Mouse (Mus musculus) embryonic facial prominence, embryonic 15.5 days (tissue): ENCODE results near the gene Entpd3. TPM values are rescaled to one million over a fixed set of nuclear protein-coding genes. Genes with fewer than 3 reads are reported as not detected.

ENCODE experiments used
- ATAC-seq: fragments of 200-750 bp; cut with Nextera tagmentation; 2 replicates; pipeline ENCODE4 v1.8.0; 2017; ENCODE audit warnings: low read depth, moderate TSS enrichment; ENCODE audit not compliant: insufficient number of reproducible peaks, low FRiP score, low TSS enrichment
- H3K27ac ChIP-seq: fragments of 300-500 bp; sonication (generic); replicated peaks from 2 replicates; pipeline ENCODE4 v1.5.1; 2015; ENCODE audit warnings: mild to moderate bottlenecking, inconsistent platforms
- H3K27me3 ChIP-seq: fragments of 300-500 bp; sonication (generic); 2 replicates; pipeline ENCODE4 v1.6.1; 2015; ENCODE audit warnings: inconsistent platforms
- H3K36me3 ChIP-seq: fragments of 300-500 bp; sonication (generic); 2 replicates; pipeline ENCODE4 v1.6.1; 2015; ENCODE audit warnings: mild to moderate bottlenecking, inconsistent platforms
- H3K4me1 ChIP-seq: fragments of 300-500 bp; sonication (generic); 2 replicates; pipeline ENCODE4 v1.6.1; 2015; ENCODE audit warnings: inconsistent platforms
- H3K4me2 ChIP-seq: fragments of 300-500 bp; sonication (generic); replicated peaks from 2 replicates; pipeline ENCODE4 v1.6.1; 2015; ENCODE audit warnings: mild to moderate bottlenecking, inconsistent platforms
- H3K4me3 ChIP-seq: fragments of 300-500 bp; sonication (generic); replicated peaks from 2 replicates; pipeline ENCODE4 v1.5.1; 2015; ENCODE audit warnings: mild to moderate bottlenecking, inconsistent platforms
- H3K9ac ChIP-seq: fragments of 300-500 bp; sonication (generic); 2 replicates; pipeline ENCODE4 v1.6.1; 2015; ENCODE audit warnings: inconsistent platforms
- H3K9me3 ChIP-seq: fragments of 300-500 bp; sonication (generic); replicated peaks from 2 replicates; pipeline ENCODE4 v1.6.1; 2016; ENCODE audit warnings: inconsistent platforms
- WGBS: fragments of 180-500 bp; shearing (Covaris S2); methylation state at CpG from one replicate; pipeline ENCODE4 v1.1.7; 2015; 5-methylcytosine and 5-hydroxymethylcytosine counted together
- polyA plus RNA-seq: library from polyadenylated mRNA; unstranded; fragments of >200 nt; fragmentation: Nextera tagmentation; extraction: Ambion mirVana; gene quantifications from 2 replicates; pipeline ENCODE4 v1.2.1, GENCODE M21; 2015

The Entpd3 gene
- polyA plus RNA-seq, 1 experiment from 2014 or later = 6.6 TPM

- H3K36me3 ChIP-seq = no peaks in the 10 kb centered on the region
Observed at GRCm38 (mm10) chr9:120511781-120512180, 27.8 kb upstream of the Entpd3 start.

GRCm38 (mm10) chr9:120516720-120517119 is 22.9 kb upstream of the Entpd3 start:
- 72% methylated on average over 8 of the region's 8 CpGs for WGBS
- no peaks in the 10 kb centered on the region for H3K27me3 ChIP-seq
- H3K9me3 ChIP-seq = no peaks in the 10 kb centered on the region
- H3K4me3 ChIP-seq = no peak overlapping the region
- H3K36me3 ChIP-seq = no peaks in the 10 kb centered on the region
- no peak overlapping the region for H3K4me2 ChIP-seq
- ATAC-seq = no peak
- H3K4me1 ChIP-seq = no peaks in the 10 kb centered on the region
- no peak overlapping the region for H3K9ac ChIP-seq
- H3K27ac ChIP-seq = no peak overlapping the region

More at GRCm38 (mm10) chr9:120511781-120512180, 27.8 kb upstream of the Entpd3 start:
- Histone ChIP-seq H3K4me1 (no peaks in the 10 kb centered on the region), H3K9ac (no peak overlapping the region), H3K4me3 (no peak overlapping the region), H3K9me3 (no peaks in the 10 kb centered on the region), H3K27me3 (no peaks in the 10 kb centered on the region), H3K27ac (no peak overlapping the region), H3K4me2 (no peak overlapping the region)
- 68% methylated on average over 3 of the region's 3 CpGs for WGBS
- ATAC-seq = no peak

GRCm38 (mm10) chr9:120518946-120519345 is 20.7 kb upstream of the Entpd3 start:
- WGBS = 70% methylated on average over 3 of the region's 3 CpGs
- ATAC-seq = no peak
- Histone ChIP-seq H3K9ac (no peak overlapping the region), H3K4me3 (no peak overlapping the region), H3K36me3 (no peaks in the 10 kb centered on the region), H3K27ac (no peak overlapping the region), H3K4me1 (no peaks in the 10 kb centered on the region), H3K9me3 (no peaks in the 10 kb centered on the region), H3K27me3 (no peaks in the 10 kb centered on the region), H3K4me2 (no peak overlapping the region)

- H3K9me3 ChIP-seq = no peaks in the 10 kb centered on the region
- H3K9ac ChIP-seq = no peak overlapping the region
- H3K36me3 ChIP-seq = no peaks in the 10 kb centered on the region
- no peak for ATAC-seq
- H3K27ac ChIP-seq = no peak overlapping the region
- 38% methylated on average over 19 of the region's 19 CpGs for WGBS
- no peak overlapping the region for H3K4me3 ChIP-seq
- no peak overlapping the region for H3K4me2 ChIP-seq
- H3K27me3 ChIP-seq = no peaks in the 10 kb centered on the region
- H3K4me1 ChIP-seq = no peaks in the 10 kb centered on the region
Observed at GRCm38 (mm10) chr9:120519469-120520125, 20.0 kb upstream of the Entpd3 start.

- Histone ChIP-seq H3K9me3 (no peaks in the 10 kb centered on the region), H3K4me3 (no peak overlapping the region), H3K27me3 (no peaks in the 10 kb centered on the region), H3K4me1 (no peaks in the 10 kb centered on the region), H3K27ac (no peak overlapping the region), H3K9ac (no peak overlapping the region), H3K4me2 (no peak overlapping the region), H3K36me3 (no peaks in the 10 kb centered on the region)
- ATAC-seq = no peak
- WGBS = 86% methylated on average over 1 of the region's 1 CpGs
Observed at GRCm38 (mm10) chr9:120521161-120521560, 18.5 kb upstream of the Entpd3 start.

GRCm38 (mm10) chr9:120527270-120527669 is 12.3 kb upstream of the Entpd3 start:
- no peaks in the 10 kb centered on the region for H3K36me3 ChIP-seq
- no peaks in the 10 kb centered on the region for H3K4me1 ChIP-seq
- no peak overlapping the region for H3K4me2 ChIP-seq
- no peak overlapping the region for H3K9ac ChIP-seq
- ATAC-seq = no peak
- H3K9me3 ChIP-seq = no peaks in the 10 kb centered on the region
- 62% methylated on average over 4 of the region's 4 CpGs for WGBS
- H3K27me3 ChIP-seq = no peaks in the 10 kb centered on the region
- H3K27ac ChIP-seq = no peak overlapping the region
- no peak overlapping the region for H3K4me3 ChIP-seq

- 91% methylated on average over 8 of the region's 8 CpGs for WGBS
- H3K27me3 ChIP-seq = no peaks in the 10 kb centered on the region
- no peak for ATAC-seq
- H3K36me3 ChIP-seq = no peaks in the 10 kb centered on the region
- no peak overlapping the region for H3K27ac ChIP-seq
- H3K9me3 ChIP-seq = no peaks in the 10 kb centered on the region
- no peak overlapping the region for H3K4me3 ChIP-seq
- H3K9ac ChIP-seq = no peak overlapping the region
- no peak overlapping the region for H3K4me2 ChIP-seq
- no peaks in the 10 kb centered on the region for H3K4me1 ChIP-seq
Observed at GRCm38 (mm10) chr9:120527919-120528318, 11.7 kb upstream of the Entpd3 start.

GRCm38 (mm10) chr9:120528815-120529510 is 10.7 kb upstream of the Entpd3 start:
- Histone ChIP-seq H3K9me3 (no peaks in the 10 kb centered on the region), H3K27ac (peak overlapping the region; percentile 34; the same call in 1 of the 2 replicates), H3K4me1 (no peaks in the 10 kb centered on the region), H3K4me3 (no peak overlapping the region), H3K27me3 (no peaks in the 10 kb centered on the region), H3K4me2 (no peak overlapping the region), H3K36me3 (no peaks in the 10 kb centered on the region), H3K9ac (no peak overlapping the region)
- 67% methylated on average over 17 of the region's 17 CpGs for WGBS
- no peak for ATAC-seq

GRCm38 (mm10) chr9:120530471-120530870 is 9.1 kb upstream of the Entpd3 start:
- H3K4me1 ChIP-seq = no peaks in the 10 kb centered on the region
- no peaks in the 10 kb centered on the region for H3K27me3 ChIP-seq
- no peaks in the 10 kb centered on the region for H3K9me3 ChIP-seq
- no peak overlapping the region for H3K4me2 ChIP-seq
- no peak overlapping the region for H3K27ac ChIP-seq
- no peaks in the 10 kb centered on the region for H3K36me3 ChIP-seq
- no peak overlapping the region for H3K4me3 ChIP-seq
- H3K9ac ChIP-seq = no peak overlapping the region
- WGBS = 87% methylated on average over 5 of the region's 5 CpGs
- ATAC-seq = no peak

GRCm38 (mm10) chr9:120532062-120532461 is 7.6 kb upstream of the Entpd3 start:
- Histone ChIP-seq H3K27ac (no peak overlapping the region), H3K27me3 (no peaks in the 10 kb centered on the region), H3K36me3 (no peaks in the 10 kb centered on the region), H3K9me3 (no peaks in the 10 kb centered on the region), H3K4me2 (no peak overlapping the region), H3K4me1 (no peaks in the 10 kb centered on the region), H3K4me3 (no peak overlapping the region), H3K9ac (no peak overlapping the region)
- WGBS = 79% methylated on average over 6 of the region's 6 CpGs
- ATAC-seq = no peak

GRCm38 (mm10) chr9:120532691-120533090 is 6.9 kb upstream of the Entpd3 start:
- Histone ChIP-seq H3K9me3 (no peaks in the 10 kb centered on the region), H3K36me3 (no peaks in the 10 kb centered on the region), H3K4me1 (no peaks in the 10 kb centered on the region), H3K4me3 (no peak overlapping the region), H3K27ac (no peak overlapping the region), H3K27me3 (peaks cover 1% of the 10 kb centered on the region; the same call in 1 of the 2 replicates), H3K4me2 (no peak overlapping the region), H3K9ac (no peak overlapping the region)
- WGBS = 82% methylated on average over 6 of the region's 6 CpGs
- ATAC-seq = no peak
